Mouse (Mus musculus) small intestine, adult 2 months (tissue): ENCODE data around the gene Ctse. TPM values are rescaled to one million over a fixed set of nuclear protein-coding genes. Genes with fewer than 3 reads are reported as not detected.
"Not testable (repeated sequence)": the region's sequence is repeated elsewhere in the genome, so short reads cannot be mapped to it uniquely, and the experiment has no call there.

Source experiments
- H3K27ac ChIP-seq: fragments of 200-500 bp; 2 replicates; pipeline ENCODE4 v1.5.1; 2012; ENCODE audit warnings: low read depth, low read length, control low read depth, inconsistent platforms; ENCODE audit not compliant: insufficient read depth
- H3K27me3 ChIP-seq: fragments of 200-500 bp; 2 replicates; pipeline ENCODE4 v1.6.1; 2012; ENCODE audit warnings: mild to moderate bottlenecking, moderate library complexity, low read length, inconsistent platforms; ENCODE audit not compliant: control insufficient read depth, insufficient read depth
- H3K36me3 ChIP-seq: fragments of 200-500 bp; 2 replicates; pipeline ENCODE4 v1.6.1; 2012; ENCODE audit warnings: mild to moderate bottlenecking, low read length, control low read depth, inconsistent platforms; ENCODE audit not compliant: control insufficient read depth, insufficient read depth
- H3K4me1 ChIP-seq: fragments of 200-500 bp; 2 replicates; pipeline ENCODE4 v1.6.1; 2012; ENCODE audit warnings: low read length, inconsistent platforms, mixed read lengths; ENCODE audit not compliant: control insufficient read depth, insufficient read depth, insufficient read length
- H3K4me3 ChIP-seq: fragments of 200-500 bp; 2 replicates; pipeline ENCODE4 v1.5.1; 2012; ENCODE audit warnings: low read depth, mild to moderate bottlenecking, control low read depth, inconsistent platforms, low read length, moderate library complexity
- CTCF ChIP-seq: fragments of 200-500 bp; IDR thresholded peaks from 2 replicates; pipeline ENCODE4 v1.5.1; 2012; ENCODE audit warnings: low read depth, mild to moderate bottlenecking, control low read depth, inconsistent platforms, low read length, moderate library complexity, mixed read lengths; ENCODE audit not compliant: insufficient replicate concordance, insufficient read length; ENCODE audit errors: extremely low read depth
- POLR2A ChIP-seq: fragments of 200-500 bp; IDR thresholded peaks from 2 replicates; pipeline ENCODE4 v1.6.1; 2012; ENCODE audit warnings: low read depth, mild to moderate bottlenecking, control low read depth, inconsistent platforms, low read length, moderate library complexity
- WGBS: fragments of 180-500 bp; shearing (Covaris S2); methylation state at CpG from one replicate; pipeline ENCODE4 v1.1.7; 2018; 5-methylcytosine and 5-hydroxymethylcytosine counted together
- polyA plus RNA-seq: library from polyadenylated mRNA; depleted of rRNA; stranded (reverse); fragments of >200 nt; gene quantifications from 2 replicates; pipeline ENCODE4 v1.2.3, GENCODE M21; 2012

Gene Ctse
- polyA plus RNA-seq, 1 experiment: 4.2 TPM

GRCm38 (mm10) chr1:131616131-131616530, 22.0 kb upstream of the Ctse start:
- Histone ChIP-seq H3K4me1 (no peaks in the 10 kb centered on the region; the same call in 1 of the 2 replicates), H3K36me3 (no peaks in the 10 kb centered on the region), H3K4me3 (no peak overlapping the region), H3K27me3 (no peaks in the 10 kb centered on the region; the same call in 1 of the 2 replicates), H3K27ac (no peak overlapping the region)
- no peak for TF ChIP-seq CTCF
- TF ChIP-seq POLR2A: no peak
- 73% methylated on average over 1 of the region's 1 CpGs for WGBS

GRCm38 (mm10) chr1:131616546-131617220, 21.4 kb upstream of the Ctse start:
- WGBS: 40% methylated on average over 5 of the region's 5 CpGs
- Histone ChIP-seq H3K27ac (no peak overlapping the region), H3K4me3 (no peak overlapping the region), H3K36me3 (no peaks in the 10 kb centered on the region), H3K4me1 (no peaks in the 10 kb centered on the region; the same call in 1 of the 2 replicates), H3K27me3 (no peaks in the 10 kb centered on the region; the same call in 1 of the 2 replicates)
- TF ChIP-seq POLR2A (no peak), CTCF (no peak)

- Histone ChIP-seq H3K4me3 (no peak overlapping the region), H3K27me3 (no peaks in the 10 kb centered on the region; the same call in 1 of the 2 replicates), H3K27ac (no peak overlapping the region), H3K4me1 (no peaks in the 10 kb centered on the region), H3K36me3 (no peaks in the 10 kb centered on the region)
- WGBS: 78% methylated on average over 1 of the region's 1 CpGs
- TF ChIP-seq POLR2A: no peak
- TF ChIP-seq CTCF: no peak
Measured at GRCm38 (mm10) chr1:131618576-131618975, 19.5 kb upstream of the Ctse start.

- TF ChIP-seq POLR2A (no peak), CTCF (no peak)
- Histone ChIP-seq H3K27me3 (no peaks in the 10 kb centered on the region; the same call in 1 of the 2 replicates), H3K27ac (no peak overlapping the region), H3K4me3 (no peak overlapping the region), H3K36me3 (no peaks in the 10 kb centered on the region), H3K4me1 (no peaks in the 10 kb centered on the region)
- WGBS: 74% methylated on average over 7 of the region's 7 CpGs
Measured at GRCm38 (mm10) chr1:131619348-131619747, 18.8 kb upstream of the Ctse start.

GRCm38 (mm10) chr1:131623644-131624043, 14.5 kb upstream of the Ctse start:
- Histone ChIP-seq H3K27ac (no peak overlapping the region), H3K27me3 (no peaks in the 10 kb centered on the region; the same call in 1 of the 2 replicates), H3K36me3 (no peaks in the 10 kb centered on the region), H3K4me1 (no peaks in the 10 kb centered on the region), H3K4me3 (no peak overlapping the region)
- 69% methylated on average over 3 of the region's 3 CpGs for WGBS
- TF ChIP-seq CTCF: no peak
- no peak for TF ChIP-seq POLR2A

- 61% methylated on average over 3 of the region's 3 CpGs for WGBS
- Histone ChIP-seq H3K36me3 (no peaks in the 10 kb centered on the region), H3K4me1 (no peaks in the 10 kb centered on the region), H3K4me3 (no peak overlapping the region), H3K27ac (no peak overlapping the region), H3K27me3 (no peaks in the 10 kb centered on the region; the same call in 1 of the 2 replicates)
- no peak for TF ChIP-seq POLR2A
- TF ChIP-seq CTCF: no peak
Measured at GRCm38 (mm10) chr1:131624175-131624835, 13.8 kb upstream of the Ctse start.

- Histone ChIP-seq H3K4me1 (no peaks in the 10 kb centered on the region), H3K27ac (no peak overlapping the region), H3K4me3 (no peak overlapping the region), H3K36me3 (no peaks in the 10 kb centered on the region), H3K27me3 (no peaks in the 10 kb centered on the region)
- WGBS: 85% methylated on average over 6 of the region's 6 CpGs
- TF ChIP-seq CTCF (no peak), POLR2A (no peak)
Measured at GRCm38 (mm10) chr1:131626200-131626599, 11.9 kb upstream of the Ctse start.

- not testable (repeated sequence) for H3K4me3 ChIP-seq, H3K4me1 ChIP-seq, H3K27me3 ChIP-seq, H3K27ac ChIP-seq, H3K36me3 ChIP-seq
- 66% methylated on average over 6 of the region's 6 CpGs for WGBS
Measured at GRCm38 (mm10) chr1:131632216-131632615, 5.9 kb upstream of the Ctse start.
